Mouse (Mus musculus): ENCODE data around the gene Lrch1. TPM values are rescaled to one million over a fixed set of nuclear protein-coding genes. Genes with fewer than 3 reads are reported as not detected.

Gene Lrch1
- polyA plus RNA-seq, 1 experiment from 2014 or later, result 4.3 TPM

DNA sequence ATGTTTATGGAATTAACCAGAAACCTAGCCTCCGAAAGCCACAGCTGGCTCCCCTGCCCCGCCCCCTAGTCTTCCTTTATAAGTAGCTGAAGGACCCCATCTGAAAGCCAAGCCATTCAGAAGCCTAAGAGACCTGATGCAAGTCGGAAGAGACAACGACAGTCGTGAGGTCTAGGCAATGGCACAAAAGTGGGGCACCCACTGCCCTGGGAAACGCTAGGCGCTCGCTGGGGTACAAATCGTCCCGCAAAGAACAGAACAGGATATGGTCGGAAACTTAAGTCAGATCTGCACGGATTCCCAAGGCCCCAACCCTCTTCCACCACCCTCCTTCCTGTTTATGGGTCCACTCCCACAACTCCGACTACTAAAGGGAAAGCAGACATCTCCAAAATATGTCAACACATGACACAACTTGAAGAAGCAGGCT is 1.3 kb downstream of the Lrch1 start:
- H3K9ac ChIP-seq, result peak overlapping the region; percentile 87
- no peaks in the 10 kb centered on the region for H3K9me3 ChIP-seq (replicated peaks)
- ATAC-seq (ENCODE audit: low read depth) (peak; percentile 19), DNase-seq (peak; percentile 18)
- H3K36me3 ChIP-seq, result no peaks in the 10 kb centered on the region
- H3K4me1 ChIP-seq (replicated peaks), result peaks cover 52% of the 10 kb centered on the region
- peak overlapping the region; percentile 95 for H3K4me2 ChIP-seq
- peak overlapping the region; percentile 88 for H3K27ac ChIP-seq
- no peaks in the 10 kb centered on the region for H3K27me3 ChIP-seq
- WGBS (ENCODE audit: insufficient replicate concordance), result 4% methylated on average over 13 of the region's 13 CpGs
- H3K4me3 ChIP-seq (replicated peaks), result peak overlapping the region; percentile 90

DNA sequence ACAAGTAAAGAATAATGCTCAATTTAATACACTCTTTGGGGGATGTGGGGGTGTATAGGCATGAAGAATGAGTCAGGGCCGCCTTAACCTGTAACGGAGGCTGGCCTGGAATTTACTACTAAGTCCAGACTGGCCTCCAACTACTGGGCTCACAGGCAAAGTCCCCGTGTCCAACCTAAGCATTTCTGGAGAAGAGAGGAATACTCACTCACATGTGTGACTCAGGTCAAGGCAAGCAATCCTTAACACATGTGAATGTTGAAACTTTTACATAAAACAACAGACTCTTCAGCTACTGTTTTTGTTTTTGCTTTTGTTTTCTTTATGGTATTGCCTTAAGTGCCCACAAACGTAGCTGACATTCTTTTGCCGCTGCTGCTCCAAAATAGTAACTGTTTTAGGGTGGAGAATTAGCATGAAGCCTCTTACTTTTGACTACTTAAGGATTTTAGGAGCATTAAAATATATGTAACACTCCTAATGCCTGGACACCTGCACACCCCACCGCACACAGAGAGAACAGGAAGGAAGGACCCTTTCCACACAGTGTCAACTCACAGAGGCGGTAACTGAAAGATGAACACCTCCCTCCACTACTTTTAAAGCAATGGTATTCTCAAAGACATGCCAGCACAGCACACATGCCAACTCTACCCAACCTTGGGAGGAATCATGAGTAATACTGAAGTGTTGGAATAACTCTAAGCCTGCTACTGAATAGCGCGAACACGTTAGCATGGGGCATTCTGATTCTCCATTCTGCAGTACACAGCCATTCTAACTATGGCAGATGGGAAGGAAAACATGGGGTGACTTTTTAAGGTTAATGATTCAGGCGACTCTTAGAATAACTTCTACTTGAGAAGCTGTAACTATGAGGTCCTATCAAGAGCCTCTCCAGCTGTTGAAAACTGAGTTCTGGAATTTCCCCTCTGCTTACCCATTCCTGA is 2.1 kb downstream of the Lrch1 start:
- Histone ChIP-seq H3K4me3 (replicated peaks) (peak overlapping the region; percentile 90), H3K4me1 (replicated peaks) (peaks cover 60% of the 10 kb centered on the region), H3K9ac (peak overlapping the region; percentile 87), H3K9me3 (replicated peaks) (no peaks in the 10 kb centered on the region), H3K36me3 (peaks cover 5% of the 10 kb centered on the region; the same call in 1 of the 2 replicates), H3K4me2 (peak overlapping the region; percentile 95), H3K27ac (no peak overlapping the region), H3K27me3 (no peaks in the 10 kb centered on the region)
- no peak for DNase-seq
- no peak for ATAC-seq (ENCODE audit: low read depth)
- WGBS (ENCODE audit: insufficient replicate concordance), result 68% methylated on average over 11 of the region's 11 CpGs

DNA sequence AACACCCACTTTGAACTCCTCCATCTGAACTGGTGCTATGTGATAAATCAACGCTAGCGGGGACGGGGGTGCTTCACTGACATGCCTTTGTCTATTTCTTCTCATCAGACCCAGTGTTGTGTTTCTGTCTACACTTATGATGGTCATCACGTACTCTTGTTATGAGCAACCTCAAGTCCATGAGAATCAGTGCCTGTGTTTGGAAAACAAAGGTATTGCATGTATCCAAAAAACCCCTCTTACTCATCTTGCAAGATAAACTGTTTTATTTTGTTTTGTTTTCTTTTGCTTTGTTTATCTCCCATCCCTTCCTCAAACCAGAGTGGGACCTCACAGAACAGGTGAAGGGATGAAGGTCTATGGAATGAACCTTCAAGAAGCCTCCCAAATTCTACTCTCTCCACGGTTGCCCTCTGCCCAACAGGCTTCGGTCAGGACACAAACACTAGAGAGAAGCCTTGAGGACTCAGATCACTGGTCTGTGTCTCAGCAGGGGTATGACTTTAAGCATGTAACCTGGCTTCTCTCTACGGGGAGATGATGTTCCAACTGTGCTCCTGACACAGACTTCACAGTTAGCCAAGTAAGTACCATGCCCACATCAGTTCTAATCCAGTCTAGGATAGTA is 3.4 kb downstream of the Lrch1 start:
- H3K27ac ChIP-seq, result no peak overlapping the region
- DNase-seq, result no peak
- no peak overlapping the region for H3K4me3 ChIP-seq (replicated peaks)
- peaks cover 6% of the 10 kb centered on the region; the same call in 1 of the 2 replicates for H3K36me3 ChIP-seq
- H3K27me3 ChIP-seq, result no peaks in the 10 kb centered on the region
- H3K4me1 ChIP-seq (replicated peaks), result peaks cover 64% of the 10 kb centered on the region
- H3K9me3 ChIP-seq (replicated peaks), result no peaks in the 10 kb centered on the region
- WGBS (ENCODE audit: insufficient replicate concordance), result 85% methylated on average over 7 of the region's 7 CpGs
- no peak overlapping the region for H3K4me2 ChIP-seq
- no peak for ATAC-seq (ENCODE audit: low read depth)
- H3K9ac ChIP-seq, result no peak overlapping the region

DNA sequence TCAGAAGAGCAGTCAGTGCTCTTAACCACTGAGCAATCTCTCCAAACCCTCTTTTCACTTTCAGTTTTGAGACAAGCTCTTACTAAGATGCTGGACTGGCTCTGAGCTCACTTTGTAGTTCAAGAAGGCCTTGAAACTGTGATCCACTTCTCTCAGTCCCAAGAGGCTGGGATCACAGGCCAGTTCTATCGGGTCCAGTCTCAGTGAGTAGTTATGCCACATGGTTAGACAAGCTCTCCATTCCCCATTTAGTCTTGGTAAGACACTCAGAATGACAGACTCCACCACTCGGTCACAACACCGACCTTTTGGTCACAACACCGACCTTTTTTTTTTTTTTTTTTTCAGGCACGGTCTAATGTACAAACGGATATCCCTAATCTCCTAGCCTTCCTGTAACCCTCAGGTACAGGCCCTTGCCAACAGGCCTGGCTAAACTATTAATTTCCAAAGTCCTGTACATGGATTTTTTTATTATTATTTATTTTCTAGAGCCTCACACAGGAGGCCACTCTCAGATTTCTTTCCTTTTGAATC is 4.0 kb downstream of the Lrch1 start:
- Histone ChIP-seq H3K9ac (no peak overlapping the region), H3K27ac (no peak overlapping the region), H3K4me2 (no peak overlapping the region), H3K27me3 (no peaks in the 10 kb centered on the region), H3K9me3 (replicated peaks) (no peaks in the 10 kb centered on the region), H3K36me3 (peaks cover 6% of the 10 kb centered on the region; the same call in 1 of the 2 replicates), H3K4me3 (replicated peaks) (no peak overlapping the region), H3K4me1 (replicated peaks) (peaks cover 58% of the 10 kb centered on the region)
- DNase-seq (no peak), ATAC-seq (ENCODE audit: low read depth) (no peak)
- WGBS (ENCODE audit: insufficient replicate concordance), result 74% methylated on average over 6 of the region's 6 CpGs

DNA sequence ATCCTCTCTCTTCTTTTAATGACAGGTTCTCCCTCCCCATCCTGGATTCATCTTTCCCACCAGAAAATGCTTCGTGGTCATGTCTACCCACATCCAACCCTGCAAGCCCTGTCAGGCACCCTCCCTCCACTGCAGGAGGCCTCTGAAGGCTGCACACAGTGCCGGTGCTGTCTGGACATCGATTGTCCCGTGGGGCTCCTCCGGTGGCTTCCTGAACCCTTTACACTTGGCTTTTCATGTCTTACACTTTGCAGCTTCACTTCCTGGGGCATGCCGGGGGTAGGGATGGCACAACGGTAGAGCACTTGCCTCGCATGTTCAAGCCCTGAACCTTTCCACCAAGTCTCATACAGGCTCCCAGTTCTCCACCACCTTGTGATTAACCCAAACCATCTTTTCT is 4.7 kb downstream of the Lrch1 start:
- Histone ChIP-seq H3K9me3 (replicated peaks) (no peaks in the 10 kb centered on the region), H3K4me2 (no peak overlapping the region), H3K27ac (no peak overlapping the region), H3K36me3 (peaks cover 6% of the 10 kb centered on the region; the same call in 1 of the 2 replicates), H3K27me3 (no peaks in the 10 kb centered on the region), H3K9ac (no peak overlapping the region), H3K4me1 (replicated peaks) (peaks cover 58% of the 10 kb centered on the region), H3K4me3 (replicated peaks) (no peak overlapping the region)
- DNase-seq, result no peak
- 30% methylated on average over 8 of the region's 8 CpGs for WGBS (ENCODE audit: insufficient replicate concordance)
- ATAC-seq (ENCODE audit: low read depth), result no peak

DNA sequence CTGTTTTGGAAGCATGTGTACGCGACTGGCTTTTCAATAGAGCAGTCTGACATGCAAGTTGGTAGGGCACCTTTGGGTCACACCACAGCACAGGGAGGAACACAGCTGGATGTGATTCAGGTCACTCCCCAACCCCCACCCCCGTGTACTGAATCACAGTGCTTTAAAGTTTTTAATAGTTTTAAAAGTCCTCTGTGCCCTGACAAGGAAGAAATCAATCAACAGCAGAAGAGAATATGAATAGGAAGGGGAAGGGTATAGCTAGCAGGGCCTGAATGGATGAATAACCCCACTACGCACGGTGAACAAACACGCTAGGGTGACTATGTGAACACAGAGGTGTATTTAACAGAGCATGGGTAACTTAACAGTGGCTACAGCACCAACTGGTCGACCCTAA is 6.1 kb downstream of the Lrch1 start:
- Histone ChIP-seq H3K9ac (no peak overlapping the region), H3K27me3 (no peaks in the 10 kb centered on the region), H3K4me2 (no peak overlapping the region), H3K4me3 (replicated peaks) (no peak overlapping the region), H3K9me3 (replicated peaks) (no peaks in the 10 kb centered on the region), H3K4me1 (replicated peaks) (peaks cover 66% of the 10 kb centered on the region), H3K27ac (no peak overlapping the region), H3K36me3 (peaks cover 6% of the 10 kb centered on the region; the same call in 1 of the 2 replicates)
- ATAC-seq (ENCODE audit: low read depth), result no peak
- DNase-seq, result no peak
- WGBS (ENCODE audit: insufficient replicate concordance), result 82% methylated on average over 7 of the region's 7 CpGs

DNA sequence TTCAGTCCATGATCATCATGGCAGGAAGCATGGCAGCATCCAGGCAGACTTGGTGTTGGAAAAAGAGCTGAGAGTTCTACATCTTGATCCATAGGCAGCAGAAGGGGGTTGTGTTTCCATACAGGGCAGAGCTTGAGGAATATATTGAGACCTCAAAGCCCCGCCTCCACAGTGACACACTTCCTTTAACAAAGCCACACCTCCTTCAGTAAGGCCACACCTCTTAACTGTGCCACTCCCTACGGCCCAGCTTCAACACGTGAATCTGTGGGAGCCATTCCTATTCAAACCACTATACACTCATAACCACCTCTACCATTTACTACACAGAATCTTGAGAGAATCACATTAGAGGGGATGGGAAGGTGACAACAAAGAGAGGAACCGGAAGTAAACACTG is 6.9 kb downstream of the Lrch1 start:
- ATAC-seq (ENCODE audit: low read depth) (peak; percentile 51; the same call in 1 of the 2 replicates), DNase-seq (no peak)
- 67% methylated on average over 4 of the region's 4 CpGs for WGBS (ENCODE audit: insufficient replicate concordance)

DNA sequence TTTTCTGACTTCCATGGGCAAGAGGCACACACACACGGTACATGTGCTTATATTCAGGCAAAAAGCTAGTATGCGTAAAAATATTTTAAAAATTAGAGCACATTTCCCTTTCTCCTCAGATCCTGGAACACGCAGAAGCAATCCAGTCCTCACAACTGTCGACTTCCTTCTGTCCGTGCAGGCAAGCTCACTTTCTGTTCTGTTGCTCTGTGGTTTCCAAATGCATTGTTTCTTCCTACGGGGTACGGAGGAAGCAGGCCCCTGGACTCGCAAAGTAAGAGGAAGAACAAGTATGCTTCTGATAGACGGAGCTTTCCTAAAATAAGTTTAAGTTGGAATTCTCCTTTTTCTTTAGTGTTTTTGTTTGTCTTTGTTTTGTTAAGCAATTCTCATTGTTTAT is 8.3 kb downstream of the Lrch1 start:
- Histone ChIP-seq H3K9me3 (replicated peaks) (no peaks in the 10 kb centered on the region), H3K4me3 (replicated peaks) (no peak overlapping the region), H3K4me1 (replicated peaks) (peaks cover 58% of the 10 kb centered on the region), H3K36me3 (peaks cover 6% of the 10 kb centered on the region; the same call in 1 of the 2 replicates), H3K9ac (no peak overlapping the region), H3K27me3 (no peaks in the 10 kb centered on the region), H3K27ac (no peak overlapping the region), H3K4me2 (no peak overlapping the region)
- WGBS (ENCODE audit: insufficient replicate concordance), result 36% methylated on average over 9 of the region's 9 CpGs
- ATAC-seq (ENCODE audit: low read depth) (no peak), DNase-seq (no peak)

More for the DNA sequence above, 6.9 kb downstream of the Lrch1 start:
- no peak overlapping the region for H3K9ac ChIP-seq
- peaks cover 66% of the 10 kb centered on the region for H3K4me1 ChIP-seq (replicated peaks)
- no peaks in the 10 kb centered on the region for H3K9me3 ChIP-seq (replicated peaks)
- no peak overlapping the region for H3K4me2 ChIP-seq
- peaks cover 6% of the 10 kb centered on the region; the same call in 1 of the 2 replicates for H3K36me3 ChIP-seq
- no peak overlapping the region for H3K27ac ChIP-seq
- no peak overlapping the region for H3K4me3 ChIP-seq (replicated peaks)
- H3K27me3 ChIP-seq, result no peaks in the 10 kb centered on the region

DNA sequence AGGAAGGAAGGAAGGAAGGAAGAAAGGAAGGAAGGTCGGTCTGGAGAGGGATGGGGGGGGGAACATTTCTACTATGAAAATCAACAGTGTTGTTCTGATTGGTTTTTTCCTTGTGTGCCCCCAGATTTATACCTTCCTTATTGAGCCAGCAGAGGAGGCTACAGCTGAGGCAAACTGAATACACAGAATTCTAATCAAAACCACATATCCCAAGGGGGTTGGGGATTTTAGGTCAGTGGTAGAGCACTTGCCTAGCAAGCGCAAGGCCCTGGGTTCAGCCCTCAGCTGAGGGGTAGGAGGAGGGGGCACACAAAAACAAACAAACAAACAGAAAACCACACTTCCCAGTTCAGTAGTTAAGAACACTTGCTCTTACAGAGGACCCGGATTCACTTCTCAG is 8.8 kb downstream of the Lrch1 start:
- H3K27ac ChIP-seq, result no peak overlapping the region; the same call in 1 of the 2 replicates
- H3K27me3 ChIP-seq, result no peaks in the 10 kb centered on the region
- DNase-seq (no peak), ATAC-seq (ENCODE audit: low read depth) (no peak)
- no peak overlapping the region for H3K4me2 ChIP-seq
- H3K4me1 ChIP-seq (replicated peaks), result peaks cover 59% of the 10 kb centered on the region
- H3K36me3 ChIP-seq, result peaks cover 6% of the 10 kb centered on the region; the same call in 1 of the 2 replicates
- H3K4me3 ChIP-seq (replicated peaks), result no peak overlapping the region
- H3K9me3 ChIP-seq (replicated peaks), result no peaks in the 10 kb centered on the region
- H3K9ac ChIP-seq, result no peak overlapping the region
- 41% methylated on average over 3 of the region's 3 CpGs for WGBS (ENCODE audit: insufficient replicate concordance)

DNA sequence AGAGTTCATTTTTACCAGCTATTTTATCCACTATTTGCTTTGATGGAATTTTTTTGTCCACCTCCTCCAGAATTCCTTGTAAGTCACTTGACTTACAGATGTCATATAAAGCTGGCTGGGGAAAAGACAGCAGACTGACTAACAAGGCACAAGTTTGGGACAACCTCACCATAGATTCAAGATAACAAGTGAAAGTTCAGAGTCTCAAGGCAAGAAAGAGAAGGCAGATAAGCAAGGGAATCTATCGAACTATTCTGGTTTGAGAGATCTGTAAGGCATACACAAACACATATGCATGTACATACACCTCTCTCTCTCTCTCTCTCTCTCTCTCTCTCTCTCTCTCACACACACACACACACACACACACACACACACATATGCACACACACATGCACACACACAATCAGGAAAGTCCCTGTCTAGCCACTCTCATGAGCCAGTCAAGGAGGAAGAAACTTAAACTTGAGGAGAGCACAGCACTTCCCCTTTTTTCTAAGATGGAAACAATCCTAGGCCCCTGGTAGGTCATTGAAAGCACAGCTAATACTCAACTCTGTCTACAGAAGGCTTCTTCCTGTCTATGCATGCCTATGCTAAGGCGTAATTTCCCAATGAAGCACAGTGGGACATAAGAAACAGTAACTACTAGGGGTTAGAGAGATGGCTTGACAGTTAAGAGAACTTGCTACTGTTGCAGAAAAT is 11.0 kb downstream of the Lrch1 start:
- DNase-seq (no peak), ATAC-seq (ENCODE audit: low read depth) (0 out of 2 replicates have a peak, but pooled peaks have one; percentile 41)
- no peak overlapping the region for H3K4me3 ChIP-seq (replicated peaks)
- peaks cover 51% of the 10 kb centered on the region for H3K4me1 ChIP-seq (replicated peaks)
- H3K36me3 ChIP-seq, result peaks cover 6% of the 10 kb centered on the region; the same call in 1 of the 2 replicates
- 18% methylated on average over 2 of the region's 2 CpGs for WGBS (ENCODE audit: insufficient replicate concordance)
- no peaks in the 10 kb centered on the region for H3K27me3 ChIP-seq
- no peak overlapping the region for H3K27ac ChIP-seq
- no peaks in the 10 kb centered on the region for H3K9me3 ChIP-seq (replicated peaks)
- no peak overlapping the region for H3K9ac ChIP-seq
- H3K4me2 ChIP-seq, result no peak overlapping the region

DNA sequence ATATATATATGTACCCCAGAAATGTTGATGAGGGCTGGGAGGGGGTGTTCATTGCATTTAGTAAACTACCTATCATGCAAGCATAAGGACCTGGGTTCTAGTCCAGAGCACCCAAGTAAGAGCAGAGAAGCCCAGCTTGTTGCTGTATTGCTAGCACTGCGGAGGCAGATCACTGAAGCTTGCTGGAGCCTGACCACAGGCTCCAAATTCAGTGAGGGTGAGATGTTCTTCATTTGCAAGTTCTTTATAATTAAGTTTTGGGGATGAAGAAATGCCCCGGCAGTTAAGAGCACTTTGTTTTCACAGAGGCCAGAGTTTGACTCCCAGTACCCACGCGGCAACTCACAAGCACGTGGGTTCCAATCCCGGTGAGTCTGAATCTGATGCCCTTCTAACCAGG is 12.6 kb downstream of the Lrch1 start:
- WGBS (ENCODE audit: insufficient replicate concordance), result 88% methylated on average over 6 of the region's 6 CpGs
- H3K36me3 ChIP-seq, result no peaks in the 10 kb centered on the region
- H3K4me2 ChIP-seq, result no peak overlapping the region
- H3K9ac ChIP-seq, result no peak overlapping the region
- no peak overlapping the region for H3K4me3 ChIP-seq (replicated peaks)
- ATAC-seq (ENCODE audit: low read depth) (no peak), DNase-seq (no peak)
- no peaks in the 10 kb centered on the region for H3K27me3 ChIP-seq
- no peaks in the 10 kb centered on the region for H3K9me3 ChIP-seq (replicated peaks)
- no peak overlapping the region for H3K27ac ChIP-seq
- H3K4me1 ChIP-seq (replicated peaks), result peaks cover 46% of the 10 kb centered on the region

Measured in liver, embryonic 13.5 days (tissue).